Mouse (Mus musculus): ENCODE measurements around the gene Asb2.

GRCm38 (mm10) chr12:103373530-103374236 is 17.9 kb upstream of the Asb2 start:
- TF ChIP-seq POLR2A (IDR thresholded peaks at IDR 0.05; ENCODE audit: control insufficient read depth, extremely low read depth, insufficient read depth, low read length, poor library complexity) (no peak), CTCF (IDR thresholded peaks at IDR 0.05; ENCODE audit: borderline replicate concordance, control insufficient read depth, extremely low read depth, insufficient read depth, low read length, poor library complexity) (no peak)
